Mouse (Mus musculus) kidney, embryonic 15.5 days (tissue): ENCODE results near the gene Picalm. TPM values are rescaled to one million over a fixed set of nuclear protein-coding genes. Genes with fewer than 3 reads are reported as not detected.

ENCODE experiments used
- ATAC-seq: fragments of 200-750 bp; cut with Nextera tagmentation; replicated peaks from 2 replicates; pipeline ENCODE4 v1.8.0; 2017; ENCODE audit warnings: moderate TSS enrichment; ENCODE audit not compliant: low FRiP score
- H3K27ac ChIP-seq: fragments of 300-500 bp; sonication (generic); 2 replicates; pipeline ENCODE4 v1.5.1; 2015; ENCODE audit warnings: mild to moderate bottlenecking, inconsistent platforms
- H3K27me3 ChIP-seq: fragments of 300-500 bp; sonication (generic); 2 replicates; pipeline ENCODE4 v1.6.1; 2015; ENCODE audit warnings: inconsistent platforms
- H3K36me3 ChIP-seq: fragments of 300-500 bp; sonication (generic); 2 replicates; pipeline ENCODE4 v1.6.1; 2015; ENCODE audit warnings: inconsistent platforms
- H3K4me1 ChIP-seq: fragments of 300-500 bp; sonication (generic); 2 replicates; pipeline ENCODE4 v1.6.1; 2015; ENCODE audit warnings: inconsistent platforms
- H3K4me2 ChIP-seq: fragments of 300-500 bp; sonication (generic); 2 replicates; pipeline ENCODE4 v1.6.1; 2015; ENCODE audit warnings: moderate library complexity, mild to moderate bottlenecking, inconsistent platforms
- H3K4me3 ChIP-seq: fragments of 300-500 bp; sonication (generic); replicated peaks from 2 replicates; pipeline ENCODE4 v1.5.1; 2015; ENCODE audit warnings: mild to moderate bottlenecking, inconsistent platforms
- H3K9ac ChIP-seq: fragments of 300-500 bp; sonication (generic); 2 replicates; pipeline ENCODE4 v1.6.1; 2015; ENCODE audit warnings: mild to moderate bottlenecking, inconsistent platforms
- H3K9me3 ChIP-seq: fragments of 300-500 bp; sonication (generic); replicated peaks from 2 replicates; pipeline ENCODE4 v1.6.1; 2016; ENCODE audit warnings: inconsistent platforms
- WGBS: fragments of 180-500 bp; shearing (Covaris S2); methylation state at CpG from one replicate; pipeline ENCODE4 v1.1.7; 2015; ENCODE audit warnings: mixed read lengths; 5-methylcytosine and 5-hydroxymethylcytosine counted together
- polyA plus RNA-seq: library from polyadenylated mRNA; unstranded; fragments of >200 nt; fragmentation: Nextera tagmentation; extraction: Ambion mirVana; gene quantifications from 2 replicates; pipeline ENCODE4 v1.2.1, GENCODE M21; 2015

The Picalm gene
- polyA plus RNA-seq, 1 experiment from 2014 or later: 39.1 TPM

DNA sequence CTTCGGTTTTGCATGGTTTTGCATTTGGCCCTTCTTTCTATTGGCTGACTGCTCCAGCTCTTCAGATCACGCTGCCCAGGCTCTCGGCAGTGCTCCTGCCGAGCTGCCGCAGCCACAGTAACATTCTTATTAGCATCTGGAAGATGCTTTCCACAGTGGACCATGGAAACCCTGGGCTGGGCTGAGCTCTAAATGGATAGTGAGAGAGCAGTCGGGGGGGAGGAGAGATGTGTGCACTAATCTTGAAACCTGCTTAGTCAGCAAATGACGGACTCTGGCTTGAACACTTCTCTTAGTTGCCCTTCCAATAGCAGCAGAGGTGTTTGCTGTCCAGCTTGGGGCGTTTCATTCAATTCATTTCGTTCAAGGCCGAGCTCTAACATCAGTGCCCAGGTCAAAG lies 30.8 kb upstream of the Picalm start:
- Histone ChIP-seq H3K27ac (no peak overlapping the region), H3K9ac (no peak overlapping the region), H3K27me3 (no peaks in the 10 kb centered on the region), H3K4me3 (no peak overlapping the region), H3K4me1 (0 out of 2 replicates have a peak, but pooled peaks cover 3% of the 10 kb centered on the region), H3K9me3 (no peaks in the 10 kb centered on the region), H3K4me2 (no peak overlapping the region), H3K36me3 (no peaks in the 10 kb centered on the region)
- WGBS: 61% methylated on average over 10 of the region's 10 CpGs
- no peak for ATAC-seq

- 82% methylated on average over 3 of the region's 3 CpGs for WGBS
- Histone ChIP-seq H3K4me3 (no peak overlapping the region), H3K9ac (no peak overlapping the region), H3K4me2 (no peak overlapping the region), H3K4me1 (0 out of 2 replicates have a peak, but pooled peaks cover 3% of the 10 kb centered on the region), H3K9me3 (no peaks in the 10 kb centered on the region), H3K27ac (no peak overlapping the region), H3K36me3 (no peaks in the 10 kb centered on the region), H3K27me3 (no peaks in the 10 kb centered on the region)
- no peak for ATAC-seq
Observed at GRCm38 (mm10) chr7:90100614-90101160, 29.3 kb upstream of the Picalm start.

DNA sequence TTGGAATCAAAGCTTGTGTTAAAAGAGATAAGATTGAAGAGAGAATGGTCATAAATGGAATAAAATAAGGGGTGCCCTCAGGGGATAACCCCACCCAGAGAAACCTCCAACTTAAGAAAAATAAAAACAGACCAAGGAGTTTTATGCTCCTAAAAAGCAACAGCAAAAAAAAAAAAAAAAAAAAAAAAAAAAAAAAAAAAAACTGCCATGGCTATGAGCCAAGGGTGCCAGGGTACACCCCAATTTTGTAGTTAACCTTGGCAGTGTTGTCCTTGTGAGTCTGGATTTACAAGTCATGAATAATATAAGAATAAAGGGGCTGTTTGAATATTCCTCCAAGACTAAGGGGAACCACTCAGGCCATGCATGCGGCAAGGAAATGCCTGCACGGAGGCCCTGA lies 13.9 kb upstream of the Picalm start:
- no peaks in the 10 kb centered on the region for H3K36me3 ChIP-seq
- no peak for ATAC-seq
- no peak overlapping the region for H3K9ac ChIP-seq
- no peak overlapping the region for H3K4me2 ChIP-seq
- H3K27me3 ChIP-seq: no peaks in the 10 kb centered on the region
- H3K27ac ChIP-seq: no peak overlapping the region
- H3K4me3 ChIP-seq: no peak overlapping the region
- no peaks in the 10 kb centered on the region for H3K9me3 ChIP-seq
- 100% methylated on average over 2 of the region's 2 CpGs for WGBS
- no peaks in the 10 kb centered on the region for H3K4me1 ChIP-seq

DNA sequence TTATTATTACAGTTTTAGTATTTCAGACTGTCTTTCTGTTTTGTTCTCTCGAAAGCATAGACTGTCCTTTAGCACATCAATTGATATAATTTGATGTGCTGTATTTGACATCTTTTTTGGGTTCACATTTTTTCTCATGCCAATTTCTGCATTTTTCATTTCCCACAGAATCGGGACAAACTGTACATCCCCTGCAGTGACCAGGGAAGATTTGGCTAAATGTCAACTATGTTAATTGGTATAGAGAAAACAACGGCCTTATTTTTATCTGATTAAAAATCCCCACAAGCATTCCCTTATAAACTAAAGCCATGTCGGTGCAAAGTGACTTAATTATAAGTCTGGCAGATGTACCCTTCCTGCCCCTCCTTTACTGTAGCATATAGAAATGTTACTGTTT lies 9.9 kb upstream of the Picalm start:
- WGBS: 71% methylated on average over 4 of the region's 4 CpGs
- no peaks in the 10 kb centered on the region for H3K27me3 ChIP-seq
- ATAC-seq: no peak
- H3K4me2 ChIP-seq: no peak overlapping the region
- no peak overlapping the region for H3K27ac ChIP-seq
- no peak overlapping the region for H3K4me3 ChIP-seq
- H3K4me1 ChIP-seq: no peaks in the 10 kb centered on the region
- no peaks in the 10 kb centered on the region for H3K9me3 ChIP-seq
- H3K36me3 ChIP-seq: 0 out of 2 replicates have a peak, but pooled peaks cover 3% of the 10 kb centered on the region
- no peak overlapping the region for H3K9ac ChIP-seq

- no peaks in the 10 kb centered on the region for H3K9me3 ChIP-seq
- no peak for ATAC-seq
- H3K4me1 ChIP-seq: peaks cover 11% of the 10 kb centered on the region
- H3K9ac ChIP-seq: no peak overlapping the region
- no peaks in the 10 kb centered on the region for H3K27me3 ChIP-seq
- 0 out of 2 replicates have a peak, but pooled peaks cover 3% of the 10 kb centered on the region for H3K36me3 ChIP-seq
- WGBS: 72% methylated on average over 5 of the region's 5 CpGs
- H3K27ac ChIP-seq: no peak overlapping the region
- no peak overlapping the region for H3K4me3 ChIP-seq
- no peak overlapping the region for H3K4me2 ChIP-seq
Observed at GRCm38 (mm10) chr7:90124991-90125390, 5.0 kb upstream of the Picalm start.

- H3K4me3 ChIP-seq: peak overlapping the region; percentile 88
- no peaks in the 10 kb centered on the region for H3K27me3 ChIP-seq
- H3K36me3 ChIP-seq: 0 out of 2 replicates have a peak, but pooled peaks cover 3% of the 10 kb centered on the region
- peaks cover 13% of the 10 kb centered on the region for H3K4me1 ChIP-seq
- peak overlapping the region; percentile 99 for H3K27ac ChIP-seq
- no peak for ATAC-seq
- H3K9me3 ChIP-seq: no peaks in the 10 kb centered on the region
- H3K4me2 ChIP-seq: peak overlapping the region; percentile 71
- no peak overlapping the region for H3K9ac ChIP-seq
- 73% methylated on average over 8 of the region's 8 CpGs for WGBS
Observed at GRCm38 (mm10) chr7:90128631-90129200, 1.3 kb upstream of the Picalm start.

DNA sequence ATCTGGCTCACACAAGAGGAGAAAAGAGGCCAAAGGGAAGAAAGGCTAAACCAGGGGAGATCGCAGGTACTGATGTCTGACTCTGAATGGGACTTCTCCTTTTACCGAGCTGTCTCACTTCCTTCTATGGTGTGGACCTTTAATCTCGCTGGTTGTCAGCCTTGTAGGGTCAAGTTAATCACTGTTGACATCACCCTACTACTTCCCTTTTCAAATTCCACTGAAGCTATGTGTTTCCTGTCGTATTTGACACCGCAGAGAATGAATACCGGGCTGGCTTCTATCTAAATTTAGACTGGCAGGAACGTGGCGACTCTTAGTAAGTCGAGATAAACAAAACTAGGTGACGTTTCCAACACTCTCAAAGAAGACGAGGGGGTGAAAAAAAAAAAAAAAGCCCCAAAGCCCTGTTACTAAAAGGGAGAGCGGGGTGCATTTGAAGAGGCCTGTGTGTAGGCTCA lies 712 bp upstream of the Picalm start:
- H3K4me1 ChIP-seq: peaks cover 14% of the 10 kb centered on the region
- peak; percentile 12; the same call in 1 of the 2 replicates for ATAC-seq
- peak overlapping the region; percentile 88 for H3K4me3 ChIP-seq
- peak overlapping the region; percentile 71 for H3K4me2 ChIP-seq
- no peaks in the 10 kb centered on the region for H3K9me3 ChIP-seq
- no peaks in the 10 kb centered on the region for H3K27me3 ChIP-seq
- H3K36me3 ChIP-seq: no peaks in the 10 kb centered on the region
- H3K9ac ChIP-seq: peak overlapping the region; percentile 87
- under 1% methylated on average over 12 of the region's 12 CpGs for WGBS
- peak overlapping the region; percentile 99 for H3K27ac ChIP-seq

- peak; percentile 68 for ATAC-seq
- Histone ChIP-seq H3K36me3 (no peaks in the 10 kb centered on the region), H3K9me3 (no peaks in the 10 kb centered on the region), H3K4me2 (peak overlapping the region; percentile 61), H3K4me3 (peak overlapping the region; percentile 88), H3K27ac (peak overlapping the region; percentile 99), H3K9ac (peak overlapping the region; percentile 87), H3K27me3 (no peaks in the 10 kb centered on the region), H3K4me1 (peaks cover 16% of the 10 kb centered on the region)
- under 1% methylated on average over 39 of the region's 39 CpGs for WGBS
Observed at GRCm38 (mm10) chr7:90130501-90131375, 725 bp downstream of the Picalm start.

GRCm38 (mm10) chr7:90131376-90131651 lies 1.3 kb downstream of the Picalm start:
- Histone ChIP-seq H3K27me3 (no peaks in the 10 kb centered on the region), H3K9ac (peak overlapping the region; percentile 87)
- 0% methylated on average over 2 of the region's 2 CpGs for WGBS

DNA sequence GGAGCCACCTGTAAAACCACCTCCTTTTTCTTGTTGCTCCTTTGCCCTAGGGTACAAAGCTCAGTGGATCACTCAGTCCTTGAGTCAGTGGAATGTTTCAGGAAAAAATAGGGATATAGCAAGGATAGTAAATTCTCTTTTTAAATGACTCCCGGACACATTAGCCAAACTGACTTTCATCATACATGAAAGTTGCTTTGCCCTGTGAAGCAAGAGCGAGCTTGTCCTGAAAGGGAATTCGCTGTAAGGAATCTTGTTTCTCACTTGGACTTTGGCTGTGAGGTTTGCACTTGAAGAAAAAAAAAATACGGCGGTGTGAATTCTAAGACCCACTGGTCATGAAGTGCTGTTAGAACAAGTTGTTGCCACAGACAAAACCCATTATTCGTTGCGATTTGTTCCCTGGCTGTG lies 1.8 kb downstream of the Picalm start:
- H3K4me3 ChIP-seq: peak overlapping the region; percentile 88
- WGBS: 2% methylated on average over 7 of the region's 7 CpGs
- H3K27ac ChIP-seq: peak overlapping the region; percentile 99
- peak overlapping the region; percentile 87 for H3K9ac ChIP-seq
- ATAC-seq: no peak
- H3K36me3 ChIP-seq: no peaks in the 10 kb centered on the region
- H3K4me1 ChIP-seq: peaks cover 20% of the 10 kb centered on the region
- no peaks in the 10 kb centered on the region for H3K27me3 ChIP-seq
- peak overlapping the region; percentile 61 for H3K4me2 ChIP-seq
- H3K9me3 ChIP-seq: no peaks in the 10 kb centered on the region

More at GRCm38 (mm10) chr7:90131376-90131651, 1.3 kb downstream of the Picalm start:
- H3K36me3 ChIP-seq: no peaks in the 10 kb centered on the region
- no peaks in the 10 kb centered on the region for H3K9me3 ChIP-seq
- ATAC-seq: no peak
- peak overlapping the region; percentile 88 for H3K4me3 ChIP-seq
- peak overlapping the region; percentile 61 for H3K4me2 ChIP-seq
- H3K27ac ChIP-seq: peak overlapping the region; percentile 99
- peaks cover 16% of the 10 kb centered on the region for H3K4me1 ChIP-seq

DNA sequence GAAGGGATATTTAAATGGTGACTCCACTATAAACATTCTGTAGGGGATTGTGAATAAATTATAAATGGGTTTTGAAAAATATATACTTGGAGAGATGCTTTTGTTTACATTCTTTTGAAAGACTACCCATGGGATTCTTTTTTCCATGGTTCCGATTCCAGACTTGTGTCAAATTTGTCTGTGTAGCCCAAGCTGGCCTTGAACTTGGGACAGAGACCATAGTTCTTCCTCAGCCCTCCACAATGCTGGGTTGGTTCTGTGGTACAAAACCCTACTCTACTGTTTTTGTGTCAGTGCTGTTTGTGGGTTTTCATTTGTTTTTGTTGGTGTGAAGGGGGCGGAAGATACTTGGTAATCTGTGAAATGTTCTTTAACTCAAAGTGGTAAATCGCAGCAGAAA lies 2.3 kb downstream of the Picalm start:
- Histone ChIP-seq H3K4me1 (peaks cover 22% of the 10 kb centered on the region), H3K4me3 (peak overlapping the region; percentile 88), H3K27ac (peak overlapping the region; percentile 99), H3K4me2 (peak overlapping the region; percentile 61), H3K27me3 (no peaks in the 10 kb centered on the region), H3K9me3 (no peaks in the 10 kb centered on the region), H3K9ac (peak overlapping the region; percentile 87), H3K36me3 (no peaks in the 10 kb centered on the region)
- WGBS: 49% methylated on average over 3 of the region's 3 CpGs
- ATAC-seq: no peak

- no peak overlapping the region for H3K4me3 ChIP-seq
- H3K9ac ChIP-seq: no peak overlapping the region
- WGBS: 76% methylated on average over 3 of the region's 3 CpGs
- H3K27ac ChIP-seq: no peak overlapping the region
- H3K4me2 ChIP-seq: no peak overlapping the region
- H3K27me3 ChIP-seq: no peaks in the 10 kb centered on the region
- H3K36me3 ChIP-seq: no peaks in the 10 kb centered on the region
- no peak for ATAC-seq
- peaks cover 30% of the 10 kb centered on the region for H3K4me1 ChIP-seq
- H3K9me3 ChIP-seq: no peaks in the 10 kb centered on the region
Observed at GRCm38 (mm10) chr7:90136736-90137135, 6.7 kb downstream of the Picalm start.
